Mouse (Mus musculus) fibroblast of lung, adult 2 months (primary cell): ENCODE data around the gene Btnl4.

Experiments used
- DNase-seq: peaks from one replicate; pipeline ENCODE4 v3.0.0-alpha.2; 2011; ENCODE audit warnings: low read depth

Gene Btnl4

DNA sequence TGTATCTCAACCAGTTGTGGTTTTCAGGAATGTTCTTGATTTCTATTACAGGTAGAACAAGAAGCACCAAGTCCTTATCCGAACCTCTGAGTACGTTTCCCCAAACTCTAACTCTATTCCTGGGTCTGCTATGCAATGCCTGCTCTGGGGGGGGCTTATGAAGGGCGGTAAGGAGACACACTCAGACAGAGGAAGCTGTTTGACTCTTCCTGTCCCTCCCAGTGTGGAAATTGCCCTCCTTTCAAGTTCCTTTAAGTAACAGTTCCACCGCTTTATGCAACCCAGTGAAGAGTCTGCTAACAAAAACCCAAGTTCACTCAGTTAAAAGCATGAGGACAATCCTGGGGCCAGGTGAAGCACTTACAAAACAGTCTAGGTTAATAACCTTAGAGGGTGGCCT, 40.0 kb downstream of the Btnl4 start:
- peak; percentile 12 for DNase-seq

DNA sequence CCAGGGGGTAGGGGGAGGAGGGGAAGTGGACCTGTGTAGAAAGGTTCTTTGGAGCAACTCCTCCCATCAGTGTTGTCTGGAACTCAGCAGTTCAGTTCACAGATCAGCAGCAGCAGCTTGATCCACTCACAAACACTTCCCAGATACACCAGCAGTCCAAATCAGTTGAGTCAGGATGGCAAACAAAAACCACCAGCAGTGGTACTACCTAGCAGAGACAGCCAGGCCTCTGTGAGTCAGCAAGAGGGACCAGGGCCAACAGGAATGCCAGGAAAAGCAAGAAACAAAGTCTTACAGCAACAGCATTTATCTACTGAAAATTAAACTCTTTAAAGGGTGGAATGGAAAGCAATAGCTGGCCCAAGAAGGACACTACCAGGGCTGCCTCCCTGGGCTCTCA, 49.5 kb downstream of the Btnl4 start:
- peak; percentile 89 for DNase-seq

DNA sequence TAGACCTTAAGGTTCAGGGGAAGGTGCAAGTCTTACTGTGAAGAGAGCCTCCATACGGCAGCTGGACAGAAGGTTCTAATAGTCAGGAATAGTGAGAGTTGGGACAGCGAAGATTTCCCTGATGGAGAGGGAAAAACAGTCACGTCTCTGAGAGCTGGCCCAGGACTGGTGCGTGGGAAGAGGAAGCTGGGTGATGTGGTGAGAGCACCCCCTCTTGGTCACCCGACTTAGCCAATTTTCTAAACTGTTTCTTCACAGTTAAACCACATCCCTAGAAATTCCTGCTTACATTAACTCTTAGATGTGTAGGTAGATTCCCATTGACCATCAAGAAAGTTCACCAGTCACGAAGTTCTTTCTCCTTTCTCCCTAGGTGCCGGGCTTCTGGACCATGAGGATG, 57.1 kb downstream of the Btnl4 start:
- DNase-seq = no peak
